Mouse (Mus musculus): Measurements from ENCODE around the gene Fbxw8.

Fbxw8 gene

GRCm38 (mm10) chr5:118079354-118079753 lies 75.9 kb downstream of the Fbxw8 start:
- peak; percentile 53 to 58 for DNase-seq (ENCODE audit: inconsistent age in 2 of 2, low spot score in 1 of 2)

- DNase-seq (ENCODE audit: inconsistent age in 2 of 2, low spot score in 1 of 2), result no peak
Measured at GRCm38 (mm10) chr5:118078550-118078949, 76.7 kb downstream of the Fbxw8 start.

GRCm38 (mm10) chr5:118076721-118077592 lies 78.3 kb downstream of the Fbxw8 start:
- no peak for DNase-seq (ENCODE audit: inconsistent age in 2 of 2, low spot score in 1 of 2)

GRCm38 (mm10) chr5:118073213-118073773 lies 82.0 kb downstream of the Fbxw8 start:
- no peak for DNase-seq (ENCODE audit: inconsistent age in 2 of 2, low spot score in 1 of 2)

GRCm38 (mm10) chr5:118071766-118072165 lies 83.5 kb downstream of the Fbxw8 start:
- no peak for DNase-seq (ENCODE audit: inconsistent age in 2 of 2, low spot score in 1 of 2)

GRCm38 (mm10) chr5:118069315-118069714 lies 85.9 kb downstream of the Fbxw8 start:
- DNase-seq (ENCODE audit: inconsistent age in 2 of 2, low spot score in 1 of 2), result peak; percentile 87 to 94

GRCm38 (mm10) chr5:118067984-118068494 lies 87.2 kb downstream of the Fbxw8 start:
- DNase-seq (ENCODE audit: inconsistent age in 2 of 2, low spot score in 1 of 2), result no peak

- DNase-seq (ENCODE audit: inconsistent age in 2 of 2, low spot score in 1 of 2), result peak; percentile 85 to 89
Measured at GRCm38 (mm10) chr5:118067572-118067971, 87.7 kb downstream of the Fbxw8 start.

- DNase-seq (ENCODE audit: inconsistent age in 2 of 2, low spot score in 1 of 2), result peak; percentile 88 to 94
Measured at GRCm38 (mm10) chr5:118066828-118067227, 88.4 kb downstream of the Fbxw8 start.

- peak; percentile 75 to 87 for DNase-seq (ENCODE audit: inconsistent age in 2 of 2, low spot score in 1 of 2)
Measured at GRCm38 (mm10) chr5:118065516-118066255, 89.6 kb downstream of the Fbxw8 start.

GRCm38 (mm10) chr5:118064284-118064901 lies 90.9 kb downstream of the Fbxw8 start:
- DNase-seq (ENCODE audit: inconsistent age in 2 of 2, low spot score in 1 of 2), result peak in 1 of 2 experiments; percentile 52

GRCm38 (mm10) chr5:118063181-118063621 lies 92.1 kb downstream of the Fbxw8 start:
- peak; percentile 76 for DNase-seq (ENCODE audit: inconsistent age in 2 of 2, low spot score in 1 of 2)

GRCm38 (mm10) chr5:118061391-118061790 lies 93.9 kb downstream of the Fbxw8 start:
- DNase-seq (ENCODE audit: inconsistent age in 2 of 2, low spot score in 1 of 2), result no peak

GRCm38 (mm10) chr5:118059646-118060045 lies 95.6 kb downstream of the Fbxw8 start:
- no peak for DNase-seq (ENCODE audit: inconsistent age in 2 of 2, low spot score in 1 of 2)

GRCm38 (mm10) chr5:118058858-118059257 lies 96.4 kb downstream of the Fbxw8 start:
- peak in 1 of 2 experiments; percentile 72 for DNase-seq (ENCODE audit: inconsistent age in 2 of 2, low spot score in 1 of 2)

- DNase-seq (ENCODE audit: inconsistent age in 2 of 2, low spot score in 1 of 2), result no peak
Measured at GRCm38 (mm10) chr5:118057508-118058111, 97.7 kb downstream of the Fbxw8 start.

GRCm38 (mm10) chr5:118053205-118053604 lies 102.1 kb downstream of the Fbxw8 start:
- DNase-seq (ENCODE audit: inconsistent age in 2 of 2, low spot score in 1 of 2), result no peak

- peak; percentile 45 to 61 for DNase-seq (ENCODE audit: inconsistent age in 2 of 2, low spot score in 1 of 2)
Measured at GRCm38 (mm10) chr5:118051981-118052662, 103.1 kb downstream of the Fbxw8 start.

- DNase-seq (ENCODE audit: inconsistent age in 2 of 2, low spot score in 1 of 2), result no peak
Measured at GRCm38 (mm10) chr5:118050743-118051142, 104.5 kb downstream of the Fbxw8 start.

GRCm38 (mm10) chr5:118048928-118049327 lies 106.3 kb downstream of the Fbxw8 start:
- peak in 1 of 2 experiments; percentile 66 for DNase-seq (ENCODE audit: inconsistent age in 2 of 2, low spot score in 1 of 2)

Measured in adrenal gland, adult (tissue).